Mouse (Mus musculus) liver, embryonic 14.5 days (tissue): ENCODE results near the gene Yju2.

Experiments used
- CTCF ChIP-seq: IDR thresholded peaks from 2 replicates; pipeline ENCODE4 v1.5.1; 2016; ENCODE audit warnings: antibody characterized with exemption, low read depth, control low read depth
- EP300 ChIP-seq: IDR thresholded peaks from 2 replicates; pipeline ENCODE4 v1.6.1; 2016; ENCODE audit warnings: antibody characterized with exemption, low read depth

GRCm38 (mm10) chr17:55968210-55968609, 9.3 kb downstream of the Yju2 start:
- TF ChIP-seq CTCF (no peak), EP300 (no peak)
